Mouse (Mus musculus): ENCODE measurements around the gene Cemip.
"Not testable (repeated sequence)": the region's sequence is repeated elsewhere in the genome, so short reads cannot be mapped to it uniquely, and the experiment has no call there.

Cemip gene

GRCm38 (mm10) chr7:83891433-83892332 lies 194.6 kb downstream of the Cemip start:
- Histone ChIP-seq H3K27me3 (ENCODE audit: control insufficient read depth, insufficient read depth, low read length, poor library complexity, severe bottlenecking) (no peaks in the 10 kb centered on the region), H3K36me3 (ENCODE audit: control insufficient read depth, insufficient read depth, low read length, poor library complexity, severe bottlenecking) (no peaks in the 10 kb centered on the region; the same call in 1 of the 2 replicates)
- DNase-seq (ENCODE audit: low read depth, low spot score) = peak; percentile 100

DNA sequence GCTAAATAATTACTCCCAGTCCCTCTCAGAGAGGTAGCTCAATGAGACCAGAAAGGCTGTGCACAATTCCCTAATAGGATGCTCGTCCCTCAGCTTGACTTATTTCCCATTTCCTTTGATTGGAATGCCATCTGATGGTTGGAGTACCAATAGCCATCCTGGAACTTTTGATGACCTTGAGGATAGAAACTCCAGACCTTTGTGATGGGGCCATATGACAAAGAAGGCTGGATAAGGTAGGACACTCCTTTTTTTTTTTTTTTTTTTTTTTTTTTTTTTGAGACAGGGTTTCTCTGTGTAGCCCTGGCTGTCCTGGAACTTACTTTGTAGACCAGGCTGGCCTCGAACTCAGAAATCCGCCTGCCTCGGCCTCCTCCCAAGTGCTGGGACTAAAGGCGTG lies 196.4 kb downstream of the Cemip start:
- DNase-seq (ENCODE audit: low read depth, low spot score); H3K27me3 ChIP-seq (ENCODE audit: control insufficient read depth, insufficient read depth, low read length, poor library complexity, severe bottlenecking); H3K36me3 ChIP-seq (ENCODE audit: control insufficient read depth, insufficient read depth, low read length, poor library complexity, severe bottlenecking): not testable (repeated sequence)

DNA sequence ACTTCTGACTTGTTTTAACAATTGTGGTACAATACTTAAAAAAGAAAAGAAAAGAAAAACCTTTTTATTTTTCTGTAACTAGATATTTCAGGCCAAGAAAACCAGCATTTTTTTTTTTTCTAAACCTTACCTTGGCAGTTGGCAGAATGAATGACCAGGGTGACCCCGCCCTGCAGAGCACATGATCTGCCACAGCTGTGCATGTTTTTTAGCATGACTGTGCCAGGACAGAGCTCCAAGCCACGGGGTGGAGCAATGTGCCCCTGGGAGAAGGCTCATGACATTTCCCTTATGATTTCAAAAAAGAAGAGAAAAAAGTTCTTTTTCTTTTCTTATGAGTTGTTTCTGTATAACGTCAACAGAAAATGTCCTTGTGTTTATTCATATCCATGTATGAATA lies 196.9 kb downstream of the Cemip start:
- no peaks in the 10 kb centered on the region for H3K27me3 ChIP-seq (ENCODE audit: control insufficient read depth, insufficient read depth, low read length, poor library complexity, severe bottlenecking)
- no peaks in the 10 kb centered on the region for H3K36me3 ChIP-seq (ENCODE audit: control insufficient read depth, insufficient read depth, low read length, poor library complexity, severe bottlenecking)
- no peak for DNase-seq (ENCODE audit: low read depth, low spot score)

GRCm38 (mm10) chr7:83886366-83887129 lies 199.8 kb downstream of the Cemip start:
- peak; percentile 70 for DNase-seq (ENCODE audit: low read depth, low spot score)
- Histone ChIP-seq H3K36me3 (ENCODE audit: control insufficient read depth, insufficient read depth, low read length, poor library complexity, severe bottlenecking) (no peaks in the 10 kb centered on the region), H3K27me3 (ENCODE audit: control insufficient read depth, insufficient read depth, low read length, poor library complexity, severe bottlenecking) (no peaks in the 10 kb centered on the region)

DNA sequence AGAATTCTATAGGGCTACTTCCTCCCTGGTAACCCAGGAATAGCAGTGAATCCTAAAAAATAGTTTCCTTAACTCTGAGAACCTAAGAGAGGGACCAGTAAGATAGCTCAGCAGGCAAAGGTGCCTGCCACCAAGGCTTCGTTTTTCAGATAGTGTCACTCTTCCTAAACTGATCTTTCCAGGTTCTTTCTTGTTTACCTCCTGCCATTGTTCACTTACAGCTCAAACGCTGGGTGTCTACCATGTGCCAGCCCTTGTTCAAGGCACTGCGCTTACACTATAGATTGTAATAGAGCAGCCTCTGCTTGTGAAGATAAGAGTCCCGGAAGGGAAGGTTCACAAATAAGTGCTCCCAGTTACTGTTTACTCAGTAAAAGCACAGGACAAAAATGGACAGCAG lies 200.5 kb downstream of the Cemip start:
- DNase-seq (ENCODE audit: low read depth, low spot score) = no peak
- H3K27me3 ChIP-seq (ENCODE audit: control insufficient read depth, insufficient read depth, low read length, poor library complexity, severe bottlenecking) = no peaks in the 10 kb centered on the region
- H3K36me3 ChIP-seq (ENCODE audit: control insufficient read depth, insufficient read depth, low read length, poor library complexity, severe bottlenecking) = no peaks in the 10 kb centered on the region

DNA sequence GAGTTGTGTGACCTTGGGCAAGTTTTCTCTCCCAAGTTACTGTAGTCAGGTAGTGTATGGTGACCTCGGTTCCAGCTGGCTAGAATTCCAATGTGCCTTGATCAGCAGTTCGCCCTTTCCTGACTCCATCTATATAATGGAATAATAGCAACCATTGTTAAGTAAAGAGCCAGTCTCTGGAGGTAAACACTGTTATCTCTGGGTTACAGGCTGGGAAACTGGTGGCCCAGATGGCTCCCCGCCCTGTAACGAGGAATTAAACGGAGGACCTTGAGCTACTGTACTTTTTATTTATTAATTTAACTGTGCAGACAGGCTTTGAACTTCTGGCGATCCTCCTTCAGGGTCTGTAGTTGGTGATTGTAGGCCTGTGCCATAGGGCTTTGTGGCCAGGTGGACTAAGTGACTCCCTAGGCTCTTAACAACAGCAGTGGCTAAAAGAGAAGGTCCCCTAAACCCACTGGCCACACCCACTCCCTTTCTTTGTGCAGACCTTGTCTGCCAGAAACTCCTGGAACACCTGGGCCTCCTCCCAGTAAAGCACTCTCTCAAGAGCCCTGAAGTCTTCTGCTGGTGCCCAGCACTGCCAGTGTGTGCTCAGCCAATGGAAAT lies 201.3 kb downstream of the Cemip start:
- H3K36me3 ChIP-seq (ENCODE audit: control insufficient read depth, insufficient read depth, low read length, poor library complexity, severe bottlenecking) = no peaks in the 10 kb centered on the region
- H3K27me3 ChIP-seq (ENCODE audit: control insufficient read depth, insufficient read depth, low read length, poor library complexity, severe bottlenecking) = no peaks in the 10 kb centered on the region
- DNase-seq (ENCODE audit: low read depth, low spot score) = no peak

- Histone ChIP-seq H3K27me3 (ENCODE audit: control insufficient read depth, insufficient read depth, low read length, poor library complexity, severe bottlenecking) (no peaks in the 10 kb centered on the region), H3K36me3 (ENCODE audit: control insufficient read depth, insufficient read depth, low read length, poor library complexity, severe bottlenecking) (no peaks in the 10 kb centered on the region)
- peak; percentile 91 for DNase-seq (ENCODE audit: low read depth, low spot score)
Observed at GRCm38 (mm10) chr7:83884021-83884658, 202.2 kb downstream of the Cemip start, which contains the start of the genes Tlnrd1 and Mesd. TSS of gene Tlnrd1 (minus strand) at chr7:83884305. TSS of gene Mesd (plus strand) at chr7:83884466.

DNA sequence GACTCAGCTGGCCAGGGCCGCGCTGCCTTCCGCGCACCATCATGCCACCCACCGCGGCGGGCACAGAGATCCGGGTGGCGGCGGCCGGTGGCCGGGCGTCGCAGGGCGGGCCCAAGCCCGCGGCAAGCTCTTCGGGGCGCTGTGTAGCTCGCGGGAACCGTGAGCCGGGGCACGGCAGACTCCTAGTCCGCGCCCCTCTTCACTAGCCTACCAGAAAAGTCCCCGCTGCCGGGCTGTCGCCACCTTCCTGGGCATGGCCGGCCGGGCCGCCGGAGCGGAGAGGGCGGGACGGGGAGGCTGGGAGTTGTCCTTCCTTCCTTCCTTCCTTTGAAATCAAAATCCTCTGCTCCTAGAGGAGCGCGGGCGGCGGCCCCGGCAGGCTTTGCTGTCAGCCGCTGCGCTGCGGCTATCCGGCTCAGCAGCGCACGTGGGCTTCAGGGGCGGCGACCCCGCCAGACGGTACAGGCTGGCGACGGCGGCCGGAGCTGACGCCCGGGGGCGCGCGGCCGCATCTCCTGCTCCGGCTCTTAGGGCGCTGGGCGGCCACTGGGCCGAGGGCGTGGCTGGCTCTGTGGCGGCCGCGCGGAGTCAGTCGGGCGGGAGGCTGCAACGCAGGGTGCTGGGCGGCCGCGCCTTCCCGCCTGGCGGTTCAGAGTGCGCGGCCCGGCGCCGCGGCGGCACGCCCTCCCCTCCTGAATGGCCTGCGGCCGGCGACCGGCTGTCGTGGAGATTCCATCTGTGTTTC lies 202.9 kb downstream of the Cemip start:
- peak; percentile 75 for DNase-seq (ENCODE audit: low read depth, low spot score)
- Histone ChIP-seq H3K27me3 (ENCODE audit: control insufficient read depth, insufficient read depth, low read length, poor library complexity, severe bottlenecking) (no peaks in the 10 kb centered on the region), H3K36me3 (ENCODE audit: control insufficient read depth, insufficient read depth, low read length, poor library complexity, severe bottlenecking) (no peaks in the 10 kb centered on the region)
